Mouse (Mus musculus): ENCODE measurements around the gene Map3k6. TPM values are rescaled to one million over a fixed set of nuclear protein-coding genes. Genes with fewer than 3 reads are reported as not detected.

Map3k6 gene
- polyA plus RNA-seq, 2 experiments = 1.5 to 2.4 TPM

GRCm38 (mm10) chr4:133210023-133210787 is 30.4 kb upstream of the Map3k6 start:
- H3K9ac ChIP-seq (replicated peaks) = no peak overlapping the region
- DNase-seq (ENCODE audit: low read depth in 3 of 3, low spot score in 3 of 3) = no peak
- H3K27me3 ChIP-seq (ENCODE audit: control insufficient read depth, insufficient read depth, low read length) = peaks cover 35% of the 10 kb centered on the region
- no peak for TF ChIP-seq CTCF (IDR thresholded peaks at IDR 0.05; ENCODE audit: low read depth)
- TF ChIP-seq EP300 (IDR thresholded peaks at IDR 0.05; ENCODE audit: low read depth) = no peak
- no peaks in the 10 kb centered on the region for H3K36me3 ChIP-seq (replicated peaks; ENCODE audit: control insufficient read depth, insufficient read depth, low read depth)
- H3K4me3 ChIP-seq (ENCODE audit: insufficient read depth in 1 of 2, low read depth in 2 of 2, low read length in 2 of 2) = no peak overlapping the region
- ATAC-seq (ENCODE audit: insufficient read depth) = no peak
- no peak overlapping the region for H3K4me2 ChIP-seq (ENCODE audit: low read depth)
- H3K4me1 ChIP-seq (replicated peaks; ENCODE audit: control insufficient read depth in 2 of 2, insufficient read depth in 2 of 2, low read length in 1 of 2) = peaks cover 0 to 5% of the 10 kb centered on the region in 2 experiments; a peak in 2 of 4 replicates
- H3K27ac ChIP-seq = no peak overlapping the region
- WGBS (ENCODE audit: insufficient replicate concordance) = 78% methylated on average over 24 of the region's 24 CpGs
- H3K9me3 ChIP-seq (ENCODE audit: control insufficient read depth, low read length) = no peaks in the 10 kb centered on the region

GRCm38 (mm10) chr4:133210788-133211390 is 29.7 kb upstream of the Map3k6 start:
- no peak for TF ChIP-seq CTCF (IDR thresholded peaks at IDR 0.05; ENCODE audit: low read depth)
- TF ChIP-seq EP300 (IDR thresholded peaks at IDR 0.05; ENCODE audit: low read depth) = no peak
- Histone ChIP-seq H3K4me2 (ENCODE audit: low read depth) (no peak overlapping the region), H3K4me3 (ENCODE audit: insufficient read depth in 1 of 2, low read depth in 2 of 2, low read length in 2 of 2) (no peak overlapping the region), H3K27me3 (ENCODE audit: control insufficient read depth, insufficient read depth, low read length) (peaks cover 35% of the 10 kb centered on the region), H3K36me3 (replicated peaks; ENCODE audit: control insufficient read depth, insufficient read depth, low read depth) (no peaks in the 10 kb centered on the region), H3K27ac (no peak overlapping the region), H3K4me1 (replicated peaks; ENCODE audit: control insufficient read depth in 2 of 2, insufficient read depth in 2 of 2, low read length in 1 of 2) (peaks cover 0 to 5% of the 10 kb centered on the region in 2 experiments; a peak in 2 of 4 replicates), H3K9me3 (ENCODE audit: control insufficient read depth, low read length) (no peaks in the 10 kb centered on the region), H3K9ac (replicated peaks) (no peak overlapping the region)
- no peak for ATAC-seq (ENCODE audit: insufficient read depth)
- 84% methylated on average over 19 of the region's 19 CpGs for WGBS (ENCODE audit: insufficient replicate concordance)
- DNase-seq (ENCODE audit: low read depth in 3 of 3, low spot score in 3 of 3) = no peak

DNA sequence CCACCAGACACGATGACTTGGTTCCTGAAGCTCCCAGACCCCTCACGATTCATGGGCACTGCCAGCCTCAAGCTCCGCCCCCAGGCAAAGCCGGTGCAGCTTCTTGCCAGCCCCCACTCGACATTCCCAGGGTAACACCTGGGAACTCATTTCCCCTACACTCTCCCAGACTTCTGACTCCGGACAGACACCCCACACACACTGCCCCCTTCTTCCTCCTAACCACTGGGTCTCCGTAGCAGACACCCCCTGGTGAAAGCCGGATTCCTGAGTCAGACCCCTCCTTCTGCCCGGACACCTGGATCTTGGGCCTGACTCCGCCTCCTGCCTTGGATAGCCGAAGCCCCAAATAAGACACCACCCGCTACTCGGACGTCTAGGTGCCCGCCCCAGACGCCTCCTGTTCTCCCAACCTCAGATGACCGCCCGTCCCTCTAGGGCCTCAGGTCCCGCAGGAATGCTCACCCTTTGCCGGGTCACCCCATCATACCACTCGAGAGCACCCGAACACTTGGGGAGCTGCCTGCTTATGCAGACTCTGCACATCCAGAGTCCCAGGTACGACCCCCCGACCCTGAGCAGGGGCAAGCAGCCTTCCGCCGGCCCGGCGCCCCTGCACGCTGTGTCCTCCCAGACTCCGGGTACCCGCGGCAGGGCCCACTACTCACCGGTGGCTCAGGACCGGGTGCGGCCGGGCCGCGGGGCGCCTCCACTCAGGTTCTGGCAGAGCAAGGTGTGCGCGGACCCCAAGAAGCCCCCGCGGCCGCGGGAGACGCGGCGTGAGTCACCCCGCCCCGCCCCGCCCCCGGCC is 28.7 kb upstream of the Map3k6 start, which contains the start of the genes Cd164l2 and Gpr3:
Gene Cd164l2 (plus strand): TSS at position 381 of the 811 bp plus-strand sequence.
Gene Gpr3 (minus strand): TSS at position 786 of the 811 bp plus-strand sequence.
- Histone ChIP-seq H3K27ac (no peak within 1 kb of the TSS), H3K4me1 (replicated peaks; ENCODE audit: control insufficient read depth in 2 of 2, insufficient read depth in 2 of 2, low read length in 1 of 2) (peaks cover 0 to 5% of the 10 kb centered on the region in 2 experiments; a peak in 2 of 4 replicates), H3K9ac (replicated peaks) (no peak within 1 kb of the TSS), H3K27me3 (ENCODE audit: control insufficient read depth, insufficient read depth, low read length) (peaks cover 35% of the 10 kb centered on the region), H3K9me3 (ENCODE audit: control insufficient read depth, low read length) (no peaks in the 10 kb centered on the region), H3K36me3 (replicated peaks; ENCODE audit: control insufficient read depth, insufficient read depth, low read depth) (no peaks in the 10 kb centered on the region), H3K4me3 (ENCODE audit: insufficient read depth in 1 of 2, low read depth in 2 of 2, low read length in 2 of 2) (peak within 1 kb of the TSS; percentile 42 to 54), H3K4me2 (ENCODE audit: low read depth) (peak within 1 kb of the TSS; percentile 77)
- ATAC-seq (ENCODE audit: insufficient read depth) (peak; percentile 31; the same call in 1 of the 2 replicates), DNase-seq (ENCODE audit: low read depth in 3 of 3, low spot score in 3 of 3) (no peak)
- 4% methylated on average over 52 of the region's 52 CpGs for WGBS (ENCODE audit: insufficient replicate concordance)
- no peak for TF ChIP-seq CTCF (IDR thresholded peaks at IDR 0.05; ENCODE audit: low read depth)
- no peak for TF ChIP-seq EP300 (IDR thresholded peaks at IDR 0.05; ENCODE audit: low read depth)

DNA sequence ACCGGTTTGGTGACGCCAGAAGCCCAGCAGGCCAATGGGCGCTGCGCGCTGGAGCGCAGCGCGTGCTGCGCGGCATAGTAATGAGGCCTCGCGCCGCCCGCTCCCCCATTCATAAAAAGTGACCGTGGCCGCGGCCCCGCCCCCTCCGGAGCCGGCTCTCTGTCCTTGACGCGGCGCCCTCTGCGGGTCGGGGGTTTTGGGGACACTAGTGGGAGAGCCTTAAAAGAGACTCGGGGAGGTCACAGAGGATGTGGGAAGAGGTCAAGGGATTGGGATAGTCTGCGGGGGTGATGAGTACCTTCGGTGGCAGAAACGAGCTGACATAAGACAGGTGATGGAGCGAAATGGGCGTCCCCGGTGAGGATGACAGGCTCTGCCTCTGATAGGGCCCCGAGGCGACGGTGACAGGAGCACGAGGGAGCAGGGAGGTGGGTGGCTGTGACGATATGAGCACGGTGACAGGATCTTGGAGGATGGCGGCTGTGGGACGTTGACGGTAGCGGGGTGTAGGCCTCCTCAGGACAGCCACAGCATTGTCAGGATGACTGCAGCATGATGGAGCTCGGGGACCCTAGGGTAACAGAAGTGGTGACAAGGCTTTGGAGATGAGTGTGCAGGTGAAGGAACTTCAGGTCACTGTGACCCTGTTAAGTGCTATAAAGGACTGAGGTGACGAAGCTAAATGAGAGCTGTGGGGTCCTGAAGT is 27.9 kb upstream of the Map3k6 start:
- peak overlapping the region in 1 of 2 experiments; percentile 54; a peak in 2 of 4 replicates for H3K4me3 ChIP-seq (ENCODE audit: insufficient read depth in 1 of 2, low read depth in 2 of 2, low read length in 2 of 2)
- ATAC-seq (ENCODE audit: insufficient read depth) (peak; percentile 80), DNase-seq (ENCODE audit: low read depth in 3 of 3, low spot score in 3 of 3) (peak; percentile 51 to 53 (median 52))
- peaks cover 35% of the 10 kb centered on the region for H3K27me3 ChIP-seq (ENCODE audit: control insufficient read depth, insufficient read depth, low read length)
- 3% methylated on average over 44 of the region's 44 CpGs for WGBS (ENCODE audit: insufficient replicate concordance)
- H3K36me3 ChIP-seq (replicated peaks; ENCODE audit: control insufficient read depth, insufficient read depth, low read depth) = no peaks in the 10 kb centered on the region
- H3K27ac ChIP-seq = no peak overlapping the region
- TF ChIP-seq CTCF (IDR thresholded peaks at IDR 0.05; ENCODE audit: low read depth) = peak; percentile 22; the same call in 1 of the 2 replicates
- TF ChIP-seq EP300 (IDR thresholded peaks at IDR 0.05; ENCODE audit: low read depth) = no peak
- H3K4me2 ChIP-seq (ENCODE audit: low read depth) = peak overlapping the region; percentile 77
- peaks cover 0 to 5% of the 10 kb centered on the region in 2 experiments; a peak in 2 of 4 replicates for H3K4me1 ChIP-seq (replicated peaks; ENCODE audit: control insufficient read depth in 2 of 2, insufficient read depth in 2 of 2, low read length in 1 of 2)
- H3K9ac ChIP-seq (replicated peaks) = no peak overlapping the region
- no peaks in the 10 kb centered on the region for H3K9me3 ChIP-seq (ENCODE audit: control insufficient read depth, low read length)
